Mouse (Mus musculus) kidney, adult 2 months (tissue): ENCODE results near the gene Srgap1. TPM values are rescaled to one million over a fixed set of nuclear protein-coding genes. Genes with fewer than 3 reads are reported as not detected.

Source experiments
- DNase-seq: peaks from one replicate; pipeline ENCODE4 v3.0.0; 2021
- H3K27ac ChIP-seq: fragments of 200-500 bp; 2 replicates; pipeline ENCODE4 v1.5.1; 2012; ENCODE audit warnings: low read depth, low read length, control low read depth, inconsistent platforms; ENCODE audit not compliant: insufficient read depth
- H3K27me3 ChIP-seq: fragments of 200-500 bp; replicated peaks from 2 replicates; pipeline ENCODE4 v1.6.1; 2012; ENCODE audit warnings: mild to moderate bottlenecking, moderate library complexity, low read length, inconsistent platforms; ENCODE audit not compliant: control insufficient read depth, insufficient read depth
- H3K36me3 ChIP-seq: fragments of 200-500 bp; 2 replicates; pipeline ENCODE4 v1.6.1; 2012; ENCODE audit warnings: mild to moderate bottlenecking, moderate library complexity, low read length, inconsistent platforms; ENCODE audit not compliant: control insufficient read depth, insufficient read depth
- H3K4me1 ChIP-seq: fragments of 200-500 bp; 2 replicates; pipeline ENCODE4 v1.6.1; 2011; ENCODE audit warnings: low read length; ENCODE audit not compliant: control insufficient read depth, insufficient read depth
- H3K4me3 ChIP-seq: fragments of 200-500 bp; 2 replicates; pipeline ENCODE4 v1.5.1; 2011; ENCODE audit warnings: mild to moderate bottlenecking, low read depth, low read length, control low read depth; ENCODE audit not compliant: insufficient read depth
- CTCF ChIP-seq: fragments of 200-500 bp; conservative IDR thresholded peaks from 2 replicates; pipeline ENCODE4 v1.5.1; 2011; ENCODE audit warnings: low read depth, mild to moderate bottlenecking, control low read depth, low read length, moderate library complexity, mixed read lengths; ENCODE audit not compliant: insufficient read depth, insufficient read length
- POLR2A ChIP-seq: fragments of 200-500 bp; IDR thresholded peaks from one replicate; pipeline ENCODE4 v1.6.1; 2011; ENCODE audit warnings: low read depth, low read length, control low read depth
- WGBS: fragments of 180-500 bp; shearing (Covaris S2); methylation state at CpG from one replicate; pipeline ENCODE4 v1.1.7; 2018; 5-methylcytosine and 5-hydroxymethylcytosine counted together
- polyA plus RNA-seq: library from polyadenylated mRNA; depleted of rRNA; stranded (reverse); fragments of >200 nt; gene quantifications from 2 replicates; pipeline ENCODE4 v1.2.3, GENCODE M21; 2012

Gene Srgap1
- polyA plus RNA-seq, 1 experiment = 3.4 TPM

DNA sequence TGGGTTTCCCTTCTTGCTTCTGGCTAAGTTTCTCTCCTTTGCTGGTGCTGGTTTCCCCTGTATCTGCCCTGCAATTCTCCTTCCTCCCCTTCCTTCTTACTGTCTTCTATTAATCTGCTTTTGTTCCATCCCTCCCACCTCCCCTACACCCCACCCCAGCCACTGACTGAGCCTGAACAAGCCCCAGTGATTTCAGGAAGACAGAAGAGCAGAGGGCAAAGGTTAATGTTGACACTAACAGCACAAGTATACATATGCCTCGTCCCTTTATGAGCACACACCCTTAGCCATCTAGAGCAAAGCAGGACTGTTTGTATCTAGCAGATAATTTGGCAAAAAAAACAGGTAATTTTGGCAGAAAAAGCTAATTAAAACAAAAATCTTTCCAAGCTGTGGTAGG is 291.3 kb downstream of the Srgap1 start:
- no peak for DNase-seq
- TF ChIP-seq CTCF (no peak), POLR2A (no peak)
- Histone ChIP-seq H3K4me1 (no peaks in the 10 kb centered on the region), H3K4me3 (no peak overlapping the region), H3K27me3 (no peaks in the 10 kb centered on the region), H3K27ac (no peak overlapping the region), H3K36me3 (no peaks in the 10 kb centered on the region)
- WGBS = 25% methylated on average over 1 of the region's 1 CpGs

DNA sequence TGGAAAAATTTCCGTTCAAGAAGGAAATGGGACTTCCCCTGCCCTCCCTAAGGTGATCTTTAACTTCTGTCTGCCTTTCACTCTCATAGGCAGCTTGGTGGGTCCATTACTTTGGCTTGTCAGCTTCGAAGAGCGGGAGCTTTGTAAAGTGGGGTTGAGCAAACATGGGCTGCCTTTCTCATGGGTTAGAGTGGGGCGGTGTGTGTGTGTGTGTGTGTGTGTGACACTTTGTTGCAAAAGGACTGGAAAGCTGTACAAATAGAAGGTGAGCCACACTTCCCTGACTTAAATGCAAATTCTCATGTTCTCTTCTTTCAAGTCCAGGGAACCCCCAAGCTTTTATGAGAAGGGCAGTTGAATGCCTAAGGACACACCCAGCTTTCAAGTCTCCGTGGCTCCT is 292.9 kb downstream of the Srgap1 start:
- TF ChIP-seq CTCF = no peak
- no peak for TF ChIP-seq POLR2A
- no peak for DNase-seq
- Histone ChIP-seq H3K27me3 (no peaks in the 10 kb centered on the region), H3K27ac (no peak overlapping the region), H3K4me1 (no peaks in the 10 kb centered on the region), H3K36me3 (peaks cover 2% of the 10 kb centered on the region; the same call in 1 of the 2 replicates), H3K4me3 (no peak overlapping the region)
- 68% methylated on average over 5 of the region's 5 CpGs for WGBS

DNA sequence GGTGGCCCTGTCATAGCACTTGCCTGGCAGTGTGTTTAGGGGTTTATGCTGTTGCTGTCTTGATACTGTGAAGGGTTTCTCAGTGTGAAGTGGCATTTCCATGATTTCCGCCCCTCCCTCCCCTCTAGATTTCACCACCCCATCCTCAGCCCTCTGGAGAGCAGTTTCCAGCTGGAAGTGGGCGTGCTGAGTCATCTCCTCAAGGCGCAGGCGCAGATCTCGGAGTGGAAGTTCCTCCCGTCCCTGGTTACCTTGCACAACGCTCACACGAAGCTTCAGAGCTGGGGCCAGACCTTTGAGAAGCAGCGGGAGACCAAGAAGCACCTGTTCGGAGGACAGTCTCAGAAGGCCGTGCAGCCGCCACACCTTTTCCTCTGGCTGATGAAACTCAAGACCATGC is 296.9 kb downstream of the Srgap1 start:
- no peaks in the 10 kb centered on the region for H3K4me1 ChIP-seq
- no peak for DNase-seq
- H3K27me3 ChIP-seq = no peaks in the 10 kb centered on the region
- no peak overlapping the region for H3K27ac ChIP-seq
- peaks cover 4% of the 10 kb centered on the region for H3K36me3 ChIP-seq
- TF ChIP-seq POLR2A (no peak), CTCF (no peak)
- 97% methylated on average over 12 of the region's 12 CpGs for WGBS
- H3K4me3 ChIP-seq = no peak overlapping the region

- no peak for DNase-seq
- H3K27ac ChIP-seq = no peak overlapping the region
- no peaks in the 10 kb centered on the region for H3K27me3 ChIP-seq
- WGBS = 47% methylated on average over 4 of the region's 4 CpGs
- TF ChIP-seq POLR2A (no peak), CTCF (no peak)
- no peak overlapping the region for H3K4me3 ChIP-seq
- no peaks in the 10 kb centered on the region for H3K4me1 ChIP-seq
- peaks cover 2% of the 10 kb centered on the region for H3K36me3 ChIP-seq
Measured at GRCm38 (mm10) chr10:121742336-121742735, 304.8 kb downstream of the Srgap1 start.

- no peak for TF ChIP-seq CTCF
- TF ChIP-seq POLR2A = no peak
- Histone ChIP-seq H3K4me3 (peak within 1 kb of the TSS; percentile 78), H3K27ac (no peak within 1 kb of the TSS), H3K36me3 (no peaks in the 10 kb centered on the region), H3K4me1 (no peaks in the 10 kb centered on the region), H3K27me3 (no peaks in the 10 kb centered on the region)
- under 1% methylated on average over 68 of the region's 68 CpGs for WGBS
- peak; percentile 89 for DNase-seq
Measured at GRCm38 (mm10) chr10:121739548-121740505, 307.3 kb downstream of the Srgap1 start, which contains the start of gene BC048403. BC048403 (plus strand) TSS chr10:121739937.

DNA sequence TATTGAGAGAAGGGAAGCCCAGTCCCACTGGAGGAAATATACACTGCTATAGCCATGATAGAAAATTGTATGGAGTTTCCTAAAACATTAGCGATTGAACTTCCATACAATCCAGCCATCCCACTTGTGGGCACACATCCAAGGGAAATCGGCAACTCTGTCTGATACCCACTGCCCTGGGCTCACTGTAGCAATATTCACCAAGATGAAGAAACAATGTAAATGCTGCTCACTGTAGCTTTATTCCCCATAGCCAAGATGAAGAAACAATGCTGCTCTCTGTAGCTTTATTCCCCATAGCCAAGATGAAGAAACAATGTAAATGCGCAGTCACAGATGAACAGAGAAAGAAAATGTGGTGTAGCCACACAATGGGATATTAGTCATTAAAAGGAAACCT is 309.9 kb downstream of the Srgap1 start:
- TF ChIP-seq CTCF (no peak), POLR2A (no peak)
- DNase-seq = no peak
- no peak overlapping the region for H3K4me3 ChIP-seq
- WGBS = 92% methylated on average over 3 of the region's 3 CpGs
- no peaks in the 10 kb centered on the region for H3K27me3 ChIP-seq
- H3K27ac ChIP-seq = no peak overlapping the region
- no peaks in the 10 kb centered on the region for H3K36me3 ChIP-seq
- no peaks in the 10 kb centered on the region for H3K4me1 ChIP-seq

- H3K4me3 ChIP-seq = no peak overlapping the region
- TF ChIP-seq POLR2A = no peak
- no peak for TF ChIP-seq CTCF
- no peaks in the 10 kb centered on the region for H3K27me3 ChIP-seq
- 88% methylated on average over 9 of the region's 9 CpGs for WGBS
- no peak for DNase-seq
- no peaks in the 10 kb centered on the region for H3K36me3 ChIP-seq
- H3K4me1 ChIP-seq = no peaks in the 10 kb centered on the region
- no peak overlapping the region for H3K27ac ChIP-seq
Measured at GRCm38 (mm10) chr10:121732542-121732941, 314.6 kb downstream of the Srgap1 start.
